Mouse (Mus musculus): ENCODE results near the gene Sfxn5.

- no peak for TF ChIP-seq POLR2A (IDR thresholded peaks at IDR 0.05; ENCODE audit: borderline replicate concordance, extremely low read depth, insufficient read depth, insufficient read length, poor library complexity, severe bottlenecking)
- TF ChIP-seq CTCF (IDR thresholded peaks at IDR 0.05; ENCODE audit: borderline replicate concordance, extremely low read depth, insufficient read depth, insufficient read length) = no peak
Observed at GRCm38 (mm10) chr6:85249821-85250220, 83.4 kb downstream of the Sfxn5 start.
